Mouse (Mus musculus) intestine, embryonic 14.5 days (tissue): ENCODE results near the gene Heatr6. TPM values are rescaled to one million over a fixed set of nuclear protein-coding genes. Genes with fewer than 3 reads are reported as not detected.

Experiments used
- ATAC-seq: fragments of 200-750 bp; cut with Nextera tagmentation; replicated peaks from 2 replicates; pipeline ENCODE4 v1.8.0; 2017; ENCODE audit warnings: low read depth, moderate number of reproducible peaks, moderate TSS enrichment, moderate library complexity; ENCODE audit not compliant: low FRiP score, low TSS enrichment
- DNase-seq: peaks from one replicate; pipeline ENCODE4 v3.0.0-alpha.2; 2018; ENCODE audit warnings: low spot score
- H3K27ac ChIP-seq: fragments of 300-500 bp; sonication (generic); 2 replicates; pipeline ENCODE4 v1.5.1; 2014; ENCODE audit warnings: low read depth, mild to moderate bottlenecking, control low read depth
- H3K27me3 ChIP-seq: fragments of 300-500 bp; sonication (generic); replicated peaks from 2 replicates; pipeline ENCODE4 v1.6.1; 2014; ENCODE audit warnings: low read length, control low read depth; ENCODE audit not compliant: control insufficient read depth, insufficient read depth
- H3K36me3 ChIP-seq: fragments of 300-500 bp; sonication (generic); 2 replicates; pipeline ENCODE4 v1.6.1; 2014; ENCODE audit warnings: low read length, control low read depth; ENCODE audit not compliant: control insufficient read depth, insufficient read depth
- H3K4me1 ChIP-seq: fragments of 300-500 bp; sonication (generic); replicated peaks from 2 replicates; pipeline ENCODE4 v1.6.1; 2014; ENCODE audit warnings: low read length, control low read depth, mixed read lengths; ENCODE audit not compliant: control insufficient read depth, insufficient read depth
- H3K4me2 ChIP-seq: fragments of 300-500 bp; sonication (generic); 2 replicates; pipeline ENCODE4 v1.6.1; 2014; ENCODE audit warnings: low read length
- H3K4me3 ChIP-seq: fragments of 300-500 bp; sonication (generic); 2 replicates; pipeline ENCODE4 v1.5.1; 2014; ENCODE audit warnings: low read depth, low read length, control low read depth, mixed read lengths
- H3K9ac ChIP-seq: fragments of 300-500 bp; sonication (generic); 2 replicates; pipeline ENCODE4 v1.6.1; 2014; ENCODE audit warnings: mild to moderate bottlenecking, low read length
- H3K9me3 ChIP-seq: fragments of 300-500 bp; sonication (generic); 2 replicates; pipeline ENCODE4 v1.6.1; 2016; ENCODE audit warnings: low read length, control low read depth; ENCODE audit not compliant: control insufficient read depth
- whole genome bisulfite sequencing: fragments of 180-500 bp; shearing (Covaris S2); extraction: QIAGEN DNeasy Blood & Tissue Kit; methylation state at CpG from one replicate; pipeline ENCODE4 v1.1.7; 2014; 5-methylcytosine and 5-hydroxymethylcytosine counted together
- polyA plus RNA-seq: library from polyadenylated mRNA; unstranded; fragments of >200 nt; fragmentation: Nextera tagmentation; extraction: Ambion mirVana; gene quantifications from 2 replicates; pipeline ENCODE4 v1.2.1, GENCODE M21; 2014

Heatr6 gene
- polyA plus RNA-seq, 1 experiment from 2014 or later, result 24.0 TPM

- ATAC-seq, result no peak
- DNase-seq, result no peak
- H3K9ac ChIP-seq, result no peak overlapping the region
Measured at GRCm38 (mm10) chr11:83799871-83800430, 46.5 kb downstream of the Heatr6 start.

GRCm38 (mm10) chr11:83802166-83802565, 48.7 kb downstream of the Heatr6 start:
- WGBS, result 68% methylated on average over 8 of the region's 8 CpGs

More at GRCm38 (mm10) chr11:83799871-83800430, 46.5 kb downstream of the Heatr6 start:
- Histone ChIP-seq H3K9me3 (no peaks in the 10 kb centered on the region), H3K4me3 (no peak overlapping the region), H3K27ac (no peak overlapping the region), H3K27me3 (no peaks in the 10 kb centered on the region), H3K4me1 (no peaks in the 10 kb centered on the region), H3K4me2 (no peak overlapping the region), H3K36me3 (no peaks in the 10 kb centered on the region)
- 78% methylated on average over 12 of the region's 12 CpGs for WGBS

GRCm38 (mm10) chr11:83802581-83802980, 49.1 kb downstream of the Heatr6 start:
- Histone ChIP-seq H3K36me3 (no peaks in the 10 kb centered on the region), H3K4me3 (no peak overlapping the region), H3K4me1 (no peaks in the 10 kb centered on the region), H3K4me2 (no peak overlapping the region), H3K27ac (no peak overlapping the region), H3K9ac (no peak overlapping the region), H3K27me3 (no peaks in the 10 kb centered on the region), H3K9me3 (no peaks in the 10 kb centered on the region)
- no peak for ATAC-seq
- no peak for DNase-seq
- WGBS, result 90% methylated on average over 4 of the region's 4 CpGs

More at GRCm38 (mm10) chr11:83802166-83802565, 48.7 kb downstream of the Heatr6 start:
- DNase-seq (no peak), ATAC-seq (no peak)
- Histone ChIP-seq H3K4me3 (no peak overlapping the region), H3K4me2 (no peak overlapping the region), H3K27ac (no peak overlapping the region), H3K9me3 (no peaks in the 10 kb centered on the region), H3K4me1 (no peaks in the 10 kb centered on the region), H3K36me3 (no peaks in the 10 kb centered on the region), H3K27me3 (no peaks in the 10 kb centered on the region), H3K9ac (no peak overlapping the region)

- Histone ChIP-seq H3K9me3 (no peaks in the 10 kb centered on the region), H3K4me3 (no peak overlapping the region), H3K36me3 (no peaks in the 10 kb centered on the region), H3K27me3 (no peaks in the 10 kb centered on the region), H3K4me2 (no peak overlapping the region), H3K27ac (no peak overlapping the region), H3K4me1 (no peaks in the 10 kb centered on the region), H3K9ac (no peak overlapping the region)
- no peak for DNase-seq
- 92% methylated on average over 8 of the region's 8 CpGs for WGBS
- ATAC-seq, result no peak
Measured at GRCm38 (mm10) chr11:83810441-83810840, 56.9 kb downstream of the Heatr6 start.

GRCm38 (mm10) chr11:83815191-83815590, 61.7 kb downstream of the Heatr6 start:
- Histone ChIP-seq H3K4me1 (peaks cover 12% of the 10 kb centered on the region; the same call in 1 of the 2 replicates), H3K9me3 (no peaks in the 10 kb centered on the region), H3K4me3 (no peak overlapping the region), H3K27ac (no peak overlapping the region), H3K27me3 (no peaks in the 10 kb centered on the region), H3K36me3 (no peaks in the 10 kb centered on the region), H3K9ac (no peak overlapping the region), H3K4me2 (no peak overlapping the region)
- no peak for ATAC-seq
- DNase-seq, result no peak
- WGBS, result 78% methylated on average over 5 of the region's 5 CpGs

GRCm38 (mm10) chr11:83815628-83816027, 62.1 kb downstream of the Heatr6 start:
- DNase-seq, result peak; percentile 83
- no peak overlapping the region for H3K27ac ChIP-seq
- no peak overlapping the region for H3K4me3 ChIP-seq
- H3K36me3 ChIP-seq, result no peaks in the 10 kb centered on the region
- WGBS, result 8% methylated on average over 9 of the region's 9 CpGs
- no peaks in the 10 kb centered on the region for H3K27me3 ChIP-seq
- no peak overlapping the region for H3K4me2 ChIP-seq
- H3K9me3 ChIP-seq, result no peaks in the 10 kb centered on the region
- H3K9ac ChIP-seq, result no peak overlapping the region
- no peak for ATAC-seq
- peaks cover 12% of the 10 kb centered on the region; the same call in 1 of the 2 replicates for H3K4me1 ChIP-seq

- 81% methylated on average over 6 of the region's 6 CpGs for WGBS
- Histone ChIP-seq H3K9me3 (no peaks in the 10 kb centered on the region), H3K36me3 (no peaks in the 10 kb centered on the region), H3K4me2 (no peak overlapping the region), H3K27ac (no peak overlapping the region), H3K4me1 (peaks cover 12% of the 10 kb centered on the region; the same call in 1 of the 2 replicates), H3K4me3 (no peak overlapping the region), H3K27me3 (no peaks in the 10 kb centered on the region), H3K9ac (no peak overlapping the region)
- DNase-seq (no peak), ATAC-seq (no peak)
Measured at GRCm38 (mm10) chr11:83817048-83817447, 63.6 kb downstream of the Heatr6 start.

- H3K4me3 ChIP-seq, result no peak overlapping the region
- no peak overlapping the region for H3K9ac ChIP-seq
- H3K4me2 ChIP-seq, result no peak overlapping the region
- DNase-seq (no peak), ATAC-seq (no peak)
- no peaks in the 10 kb centered on the region for H3K9me3 ChIP-seq
- 56% methylated on average over 4 of the region's 4 CpGs for WGBS
- H3K4me1 ChIP-seq, result peaks cover 12% of the 10 kb centered on the region; the same call in 1 of the 2 replicates
- H3K36me3 ChIP-seq, result no peaks in the 10 kb centered on the region
- no peak overlapping the region for H3K27ac ChIP-seq
- no peaks in the 10 kb centered on the region for H3K27me3 ChIP-seq
Measured at GRCm38 (mm10) chr11:83817994-83818393, 64.5 kb downstream of the Heatr6 start.

- Histone ChIP-seq H3K36me3 (no peaks in the 10 kb centered on the region), H3K9me3 (no peaks in the 10 kb centered on the region), H3K4me1 (peaks cover 12% of the 10 kb centered on the region; the same call in 1 of the 2 replicates), H3K27ac (no peak overlapping the region), H3K27me3 (no peaks in the 10 kb centered on the region), H3K4me3 (no peak overlapping the region), H3K4me2 (no peak overlapping the region), H3K9ac (no peak overlapping the region)
- 51% methylated on average over 9 of the region's 9 CpGs for WGBS
- ATAC-seq, result no peak
- no peak for DNase-seq
Measured at GRCm38 (mm10) chr11:83818591-83819127, 65.2 kb downstream of the Heatr6 start.
